Mouse (Mus musculus) liver, embryonic 14.5 days (tissue): ENCODE measurements at regions not wholly inside any gene's neighbourhood (a gene's known extent, or its start where the extent isn't known, plus 50 kb on each side); places are given as distances from the start of the nearest gene placed in this dataset.

Experiments used
- ATAC-seq: fragments of 200-750 bp; cut with Nextera tagmentation; 2 replicates; pipeline ENCODE4 v1.8.0; 2017; ENCODE audit warnings: moderate number of reproducible peaks, mild to moderate bottlenecking, moderate library complexity; ENCODE audit not compliant: insufficient read depth
- DNase-seq, 3 experiments: peaks; one replicate each; pipeline ENCODE4 v3.0.0-alpha.2; 2012 to 2013; ENCODE audit warnings: low read depth in 3 of 3, low spot score in 3 of 3
- H3K27ac ChIP-seq: fragments of 300-500 bp; sonication (generic); 2 replicates; pipeline ENCODE4 v1.5.1; 2014; ENCODE audit warnings: moderate library complexity, mild to moderate bottlenecking, control low read depth, inconsistent platforms
- H3K27me3 ChIP-seq: fragments of 300-500 bp; sonication (generic); 2 replicates; pipeline ENCODE4 v1.6.1; 2014; ENCODE audit warnings: mild to moderate bottlenecking, low read length, moderate library complexity; ENCODE audit not compliant: control insufficient read depth, insufficient read depth
- H3K36me3 ChIP-seq: fragments of 300-500 bp; sonication (generic); replicated peaks from 2 replicates; pipeline ENCODE4 v1.6.1; 2014; ENCODE audit warnings: low read depth; ENCODE audit not compliant: control insufficient read depth, insufficient read depth
- H3K4me1 ChIP-seq, 2 experiments: fragments of 200-500 bp in 1 of 2; fragments of 300-500 bp in 1 of 2; sonication (generic) in 1 of 2; replicated peaks; 2 replicates each; pipeline ENCODE4 v1.6.1; 2012 to 2014; ENCODE audit warnings: antibody characterized with exemption in 1 of 2, inconsistent platforms in 1 of 2, low read length in 1 of 2; ENCODE audit not compliant: control insufficient read depth in 2 of 2, insufficient read depth in 2 of 2
- H3K4me2 ChIP-seq: fragments of 300-500 bp; sonication (generic); 2 replicates; pipeline ENCODE4 v1.6.1; 2014; ENCODE audit warnings: low read depth, mild to moderate bottlenecking, control low read depth, moderate library complexity
- H3K4me3 ChIP-seq, 2 experiments: fragments of 200-500 bp in 1 of 2; fragments of 300-500 bp in 1 of 2; sonication (generic) in 1 of 2; 2 replicates each; pipeline ENCODE4 v1.5.1; 2012 to 2014; ENCODE audit warnings: low read depth in 2 of 2, low read length in 2 of 2, mild to moderate bottlenecking in 2 of 2, control low read depth in 1 of 2, inconsistent platforms in 1 of 2, moderate library complexity in 1 of 2; ENCODE audit not compliant: insufficient read depth in 1 of 2
- H3K9ac ChIP-seq: fragments of 300-500 bp; sonication (generic); replicated peaks from 2 replicates; pipeline ENCODE4 v1.6.1; 2014; ENCODE audit warnings: mild to moderate bottlenecking, control low read depth, moderate library complexity
- H3K9me3 ChIP-seq: fragments of 300-500 bp; sonication (generic); 2 replicates; pipeline ENCODE4 v1.6.1; 2016; ENCODE audit warnings: low read length, mixed read lengths; ENCODE audit not compliant: control insufficient read depth
- CTCF ChIP-seq: IDR thresholded peaks from 2 replicates; pipeline ENCODE4 v1.5.1; 2016; ENCODE audit warnings: antibody characterized with exemption, low read depth, control low read depth
- EP300 ChIP-seq: IDR thresholded peaks from 2 replicates; pipeline ENCODE4 v1.6.1; 2016; ENCODE audit warnings: antibody characterized with exemption, low read depth
- WGBS: fragments of 180-500 bp; shearing (Covaris S2); extraction: QIAGEN DNeasy Blood & Tissue Kit; methylation state at CpG from one replicate; pipeline ENCODE4 v1.1.7; 2014; ENCODE audit not compliant: insufficient replicate concordance; 5-methylcytosine and 5-hydroxymethylcytosine counted together

GRCm38 (mm10) chr5:9954652-9955051, 229.7 kb upstream of the Grm3 start:
- Histone ChIP-seq H3K4me2 (no peak overlapping the region), H3K27me3 (no peaks in the 10 kb centered on the region), H3K4me3 (no peak overlapping the region), H3K9ac (no peak overlapping the region), H3K36me3 (no peaks in the 10 kb centered on the region), H3K27ac (no peak overlapping the region), H3K9me3 (no peaks in the 10 kb centered on the region), H3K4me1 (no peaks in the 10 kb centered on the region)
- TF ChIP-seq EP300 (no peak), CTCF (peak; percentile 36; the same call in 1 of the 2 replicates)
- 15% methylated on average over 3 of the region's 3 CpGs for WGBS
- no peak for ATAC-seq
- DNase-seq: no peak

GRCm38 (mm10) chr5:9938746-9939145, 213.8 kb upstream of the Grm3 start:
- H3K4me2 ChIP-seq: no peak overlapping the region

GRCm38 (mm10) chr5:9912936-9913335, 188.0 kb upstream of the Grm3 start:
- Histone ChIP-seq H3K27me3 (no peaks in the 10 kb centered on the region), H3K9ac (no peak overlapping the region), H3K36me3 (no peaks in the 10 kb centered on the region), H3K4me2 (no peak overlapping the region), H3K4me1 (no peaks in the 10 kb centered on the region), H3K27ac (no peak overlapping the region), H3K4me3 (no peak overlapping the region), H3K9me3 (no peaks in the 10 kb centered on the region)
- no peak for ATAC-seq
- 51% methylated on average over 3 of the region's 3 CpGs for WGBS
- TF ChIP-seq CTCF: no peak
- no peak for TF ChIP-seq EP300
- DNase-seq: no peak

More at GRCm38 (mm10) chr5:9938746-9939145, 213.8 kb upstream of the Grm3 start:
- no peak overlapping the region for H3K9ac ChIP-seq
- H3K27me3 ChIP-seq: no peaks in the 10 kb centered on the region
- ATAC-seq (no peak), DNase-seq (no peak)
- 37% methylated on average over 2 of the region's 2 CpGs for WGBS
- no peaks in the 10 kb centered on the region for H3K36me3 ChIP-seq
- no peak overlapping the region for H3K27ac ChIP-seq
- no peaks in the 10 kb centered on the region for H3K4me1 ChIP-seq
- no peaks in the 10 kb centered on the region for H3K9me3 ChIP-seq
- no peak overlapping the region for H3K4me3 ChIP-seq
- TF ChIP-seq CTCF (no peak), EP300 (no peak)

DNA sequence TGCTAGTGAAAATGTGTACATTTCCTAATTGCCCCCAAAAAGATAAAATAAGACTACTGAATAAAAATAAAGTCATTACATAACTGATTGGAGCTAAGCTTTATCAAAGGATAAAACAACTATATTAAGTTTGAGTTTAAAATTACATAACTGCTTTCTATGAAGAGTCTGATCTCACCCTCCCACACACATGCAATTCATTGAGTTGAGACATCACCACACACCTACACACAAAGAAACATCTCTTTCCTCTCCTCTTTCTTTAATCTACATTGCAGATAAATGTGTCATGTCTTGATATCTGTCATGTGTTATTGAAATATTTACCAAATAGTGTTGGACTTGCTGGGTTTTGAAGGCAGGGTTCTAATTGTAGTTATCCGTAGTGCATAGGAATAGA, 186.8 kb upstream of the Grm3 start:
- Histone ChIP-seq H3K27me3 (no peaks in the 10 kb centered on the region), H3K4me2 (no peak overlapping the region), H3K9ac (no peak overlapping the region), H3K9me3 (no peaks in the 10 kb centered on the region), H3K36me3 (no peaks in the 10 kb centered on the region), H3K27ac (no peak overlapping the region), H3K4me1 (no peaks in the 10 kb centered on the region), H3K4me3 (no peak overlapping the region)
- no peak for ATAC-seq
- TF ChIP-seq CTCF (no peak), EP300 (no peak)
- DNase-seq: no peak
- 52% methylated on average over 1 of the region's 1 CpGs for WGBS

GRCm38 (mm10) chr5:9911089-9911473, 186.1 kb upstream of the Grm3 start:
- no peaks in the 10 kb centered on the region for H3K27me3 ChIP-seq
- no peaks in the 10 kb centered on the region for H3K9me3 ChIP-seq
- no peak overlapping the region for H3K4me3 ChIP-seq
- no peaks in the 10 kb centered on the region for H3K36me3 ChIP-seq
- H3K27ac ChIP-seq: no peak overlapping the region
- no peak overlapping the region for H3K9ac ChIP-seq
- no peaks in the 10 kb centered on the region for H3K4me1 ChIP-seq
- H3K4me2 ChIP-seq: no peak overlapping the region
- TF ChIP-seq CTCF (no peak), EP300 (no peak)
- DNase-seq: no peak
- no peak for ATAC-seq
